Mouse (Mus musculus): ENCODE results near the gene Selenbp1. TPM values are rescaled to one million over a fixed set of nuclear protein-coding genes. Genes with fewer than 3 reads are reported as not detected.

Gene Selenbp1
- polyA plus RNA-seq, 1 experiment from 2014 or later: 132 TPM

GRCm38 (mm10) chr3:94985513-94985912 is 52.7 kb downstream of the Selenbp1 start:
- peaks cover 28% of the 10 kb centered on the region for H3K4me1 ChIP-seq (ENCODE audit: control insufficient read depth, insufficient read depth, low read length)
- no peak overlapping the region for H3K9ac ChIP-seq (ENCODE audit: low read length)
- H3K27ac ChIP-seq (ENCODE audit: low read length): no peak overlapping the region
- peaks cover 13% of the 10 kb centered on the region; the same call in 1 of the 2 replicates for H3K36me3 ChIP-seq (ENCODE audit: control insufficient read depth, insufficient read depth, low read length)
- 96% methylated on average over 2 of the region's 2 CpGs for WGBS
- no peak overlapping the region for H3K4me3 ChIP-seq (replicated peaks; ENCODE audit: low read length)
- no peak for ATAC-seq (ENCODE audit: insufficient read depth, low FRiP score)
- H3K9me3 ChIP-seq (replicated peaks; ENCODE audit: control insufficient read depth, low read length): no peaks in the 10 kb centered on the region
- no peak overlapping the region for H3K4me2 ChIP-seq (ENCODE audit: low read depth, low read length)
- H3K27me3 ChIP-seq (ENCODE audit: control insufficient read depth, insufficient read depth, low read length): no peaks in the 10 kb centered on the region

GRCm38 (mm10) chr3:94987578-94987977 is 54.7 kb downstream of the Selenbp1 start:
- Histone ChIP-seq H3K4me3 (replicated peaks; ENCODE audit: low read length) (no peak overlapping the region), H3K9ac (ENCODE audit: low read length) (no peak overlapping the region), H3K4me2 (ENCODE audit: low read depth, low read length) (no peak overlapping the region), H3K9me3 (replicated peaks; ENCODE audit: control insufficient read depth, low read length) (no peaks in the 10 kb centered on the region), H3K36me3 (ENCODE audit: control insufficient read depth, insufficient read depth, low read length) (peaks cover 13% of the 10 kb centered on the region), H3K4me1 (ENCODE audit: control insufficient read depth, insufficient read depth, low read length) (peaks cover 28% of the 10 kb centered on the region), H3K27me3 (ENCODE audit: control insufficient read depth, insufficient read depth, low read length) (no peaks in the 10 kb centered on the region), H3K27ac (ENCODE audit: low read length) (no peak overlapping the region; the same call in 1 of the 2 replicates)
- ATAC-seq (ENCODE audit: insufficient read depth, low FRiP score): peak; percentile 75; the same call in 1 of the 2 replicates

GRCm38 (mm10) chr3:94989159-94989761 is 56.4 kb downstream of the Selenbp1 start:
- 19% methylated on average over 9 of the region's 9 CpGs for WGBS
- Histone ChIP-seq H3K4me3 (replicated peaks; ENCODE audit: low read length) (0 out of 2 replicates have a peak overlapping the region, but pooled peaks have one; percentile 2), H3K4me1 (ENCODE audit: control insufficient read depth, insufficient read depth, low read length) (peaks cover 28% of the 10 kb centered on the region), H3K27me3 (ENCODE audit: control insufficient read depth, insufficient read depth, low read length) (no peaks in the 10 kb centered on the region), H3K9me3 (replicated peaks; ENCODE audit: control insufficient read depth, low read length) (no peaks in the 10 kb centered on the region), H3K4me2 (ENCODE audit: low read depth, low read length) (peak overlapping the region; percentile 33), H3K9ac (ENCODE audit: low read length) (peak overlapping the region; percentile 49), H3K36me3 (ENCODE audit: control insufficient read depth, insufficient read depth, low read length) (peaks cover 14% of the 10 kb centered on the region), H3K27ac (ENCODE audit: low read length) (peak overlapping the region; percentile 78)
- peak; percentile 71 for ATAC-seq (ENCODE audit: insufficient read depth, low FRiP score)

Other genes starting within 250 kb of the Selenbp1 start
- gene Selenbp2, start 239.5 kb upstream of the Selenbp1 start, polyA plus RNA-seq (2015; fragmentation: Nextera tagmentation; extraction: Ambion mirVana): 9.3 and 11.9 TPM in 2 replicates
- gene Cgn, start 146.6 kb upstream of the Selenbp1 start, polyA plus RNA-seq (2015; fragmentation: Nextera tagmentation; extraction: Ambion mirVana): 47.9 and 54.0 TPM in 2 replicates
- gene Pogz, start 95.5 kb upstream of the Selenbp1 start, polyA plus RNA-seq (2015; fragmentation: Nextera tagmentation; extraction: Ambion mirVana): 12.4 and 13.6 TPM in 2 replicates
- 277 and 282 TPM in 2 replicates for gene Psmb4, start 46.1 kb upstream of the Selenbp1 start, polyA plus RNA-seq (2015; fragmentation: Nextera tagmentation; extraction: Ambion mirVana)
- 6.9 and 7.0 TPM in 2 replicates for gene Rfx5, start 21.0 kb downstream of the Selenbp1 start, polyA plus RNA-seq (2015; fragmentation: Nextera tagmentation; extraction: Ambion mirVana)
- gene Pi4kb, start 41.7 kb downstream of the Selenbp1 start, polyA plus RNA-seq (2015; fragmentation: Nextera tagmentation; extraction: Ambion mirVana): 17.5 and 24.0 TPM in 2 replicates
- 20.4 and 22.6 TPM in 2 replicates for gene Zfp687, start 82.4 kb downstream of the Selenbp1 start, polyA plus RNA-seq (2015; fragmentation: Nextera tagmentation; extraction: Ambion mirVana)
- gene Psmd4, start 109.6 kb downstream of the Selenbp1 start, polyA plus RNA-seq (2015; fragmentation: Nextera tagmentation; extraction: Ambion mirVana): 218 TPM in 2 replicates
- 18.6 and 19.0 TPM in 2 replicates for gene Pip5k1a, start 173.9 kb downstream of the Selenbp1 start, polyA plus RNA-seq (2015; fragmentation: Nextera tagmentation; extraction: Ambion mirVana)
- 102 and 123 TPM in 2 replicates for gene Vps72, start 178.0 kb downstream of the Selenbp1 start, polyA plus RNA-seq (2015; fragmentation: Nextera tagmentation; extraction: Ambion mirVana)
- 2.2 and 7.3 TPM in 2 replicates for gene Tmod4, start 191.4 kb downstream of the Selenbp1 start, polyA plus RNA-seq (2015; fragmentation: Nextera tagmentation; extraction: Ambion mirVana)
- gene Scnm1, start 201.0 kb downstream of the Selenbp1 start, polyA plus RNA-seq (2015; fragmentation: Nextera tagmentation; extraction: Ambion mirVana): 55.8 and 58.2 TPM in 2 replicates
- gene Lysmd1, start 201.0 kb downstream of the Selenbp1 start, polyA plus RNA-seq (2015; fragmentation: Nextera tagmentation; extraction: Ambion mirVana): 13.7 and 14.5 TPM in 2 replicates
- 5.4 and 6.5 TPM in 2 replicates for gene Tnfaip8l2, start 209.3 kb downstream of the Selenbp1 start, polyA plus RNA-seq (2015; fragmentation: Nextera tagmentation; extraction: Ambion mirVana)
- 1.5 and 2.6 TPM in 2 replicates for gene Sema6c, start 227.4 kb downstream of the Selenbp1 start, polyA plus RNA-seq (2015; fragmentation: Nextera tagmentation; extraction: Ambion mirVana)